Mouse (Mus musculus): ENCODE data around the gene Wdr54. TPM values are rescaled to one million over a fixed set of nuclear protein-coding genes. Genes with fewer than 3 reads are reported as not detected.

The Wdr54 gene
- total and polyA plus RNA-seq, 3 experiments: 1.9 to 10.3 (median 7.8) TPM

DNA sequence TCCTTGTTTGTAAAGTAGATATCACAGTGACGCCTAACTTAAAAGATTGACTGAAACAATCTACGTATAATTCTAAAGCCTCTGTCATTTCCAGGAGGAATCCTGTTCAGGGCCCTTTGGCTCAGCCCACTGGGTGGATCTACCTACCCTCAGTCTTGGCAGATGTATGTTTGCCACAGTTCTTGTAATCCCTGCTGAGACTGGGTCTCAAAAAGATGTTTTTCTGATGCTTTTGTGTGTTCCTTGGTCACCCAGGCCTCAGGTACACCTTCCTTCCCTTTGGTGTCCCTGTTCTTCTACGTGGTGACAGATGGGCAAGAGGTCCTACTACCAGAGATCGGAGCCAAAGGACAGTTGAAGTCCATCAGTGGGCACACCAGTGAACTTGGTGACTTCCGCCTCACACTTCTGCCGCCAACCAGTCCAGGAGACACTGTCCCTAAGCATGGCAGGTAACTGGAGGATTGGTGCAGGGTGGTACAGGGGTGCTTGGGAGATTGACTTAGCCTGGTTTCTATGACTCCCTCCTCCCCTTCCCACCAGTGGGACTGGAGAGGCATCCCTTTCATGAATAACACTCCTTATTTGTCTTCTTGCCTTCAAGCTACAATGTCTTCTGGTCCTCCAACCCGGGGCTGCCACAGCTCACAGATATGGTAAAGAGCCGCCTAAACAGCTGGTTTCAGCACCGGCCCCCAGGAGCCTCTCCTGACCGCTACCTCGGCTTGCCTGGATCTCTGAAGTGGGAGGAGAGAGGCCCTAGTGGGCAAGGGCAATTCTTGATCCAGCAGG, 39.6 kb downstream of the Wdr54 start:
- peaks cover 30 to 70% of the 10 kb centered on the region in 2 experiments for H3K4me1 ChIP-seq (ENCODE audit: control insufficient read depth in 1 of 2, insufficient read depth in 2 of 2)
- H3K9ac ChIP-seq (ENCODE audit: insufficient read depth, low read depth): peak overlapping the region; percentile 82
- peak overlapping the region; percentile 75 for H3K4me2 ChIP-seq (ENCODE audit: insufficient read depth, low read depth, poor library complexity, severe bottlenecking)
- H3K27me3 ChIP-seq (replicated peaks): no peaks in the 10 kb centered on the region
- no peaks in the 10 kb centered on the region for H3K9me3 ChIP-seq (replicated peaks; ENCODE audit: low read length)
- H3K36me3 ChIP-seq (replicated peaks in 1 of 2; ENCODE audit: control insufficient read depth in 1 of 2, insufficient read depth in 1 of 2, low read length in 1 of 2): peaks cover 15 to 36% of the 10 kb centered on the region in 2 experiments
- H3K79me2 ChIP-seq (replicated peaks; ENCODE audit: control insufficient read depth, extremely low read depth, insufficient read depth, poor library complexity, severe bottlenecking): peaks cover 22% of the 10 kb centered on the region
- peak overlapping the region; percentile 80 to 94 (median 83) for H3K4me3 ChIP-seq (replicated peaks in 1 of 3; ENCODE audit: low read depth in 2 of 3, low read length in 2 of 3, poor library complexity in 1 of 3)
- no peak for TF ChIP-seq KAT2A (IDR thresholded peaks at IDR 0.05; ENCODE audit: insufficient replicate concordance, low read length)
- 0 out of 2 replicates have a peak, but pooled peaks have one; percentile 15 for TF ChIP-seq ZMIZ1 (IDR thresholded peaks at IDR 0.05; ENCODE audit: low read depth, low read length)
- H3K27ac ChIP-seq (ENCODE audit: insufficient read depth, low read depth): no peak overlapping the region
- dilution Hi-C loops (cut with MboI; ENCODE audit: extremely low pct_ligation_motif_present, extremely low pct_unique_long_range_greater_than_20kb, low sequenced_read_pairs): no loop called here
- no peak for DNase-seq (ENCODE audit: extremely low read depth)
- in situ Hi-C loops (cut with MboI; ENCODE audit: low pct_ligation_motif_present, low pct_unique_long_range_greater_than_20kb, low sequenced_read_pairs): loop anchor here (5.0 kb wide), 1 partner anchor 41 kb away; the partner anchor contains the start of genes 1700003E16Rik and Wdr54

DNA sequence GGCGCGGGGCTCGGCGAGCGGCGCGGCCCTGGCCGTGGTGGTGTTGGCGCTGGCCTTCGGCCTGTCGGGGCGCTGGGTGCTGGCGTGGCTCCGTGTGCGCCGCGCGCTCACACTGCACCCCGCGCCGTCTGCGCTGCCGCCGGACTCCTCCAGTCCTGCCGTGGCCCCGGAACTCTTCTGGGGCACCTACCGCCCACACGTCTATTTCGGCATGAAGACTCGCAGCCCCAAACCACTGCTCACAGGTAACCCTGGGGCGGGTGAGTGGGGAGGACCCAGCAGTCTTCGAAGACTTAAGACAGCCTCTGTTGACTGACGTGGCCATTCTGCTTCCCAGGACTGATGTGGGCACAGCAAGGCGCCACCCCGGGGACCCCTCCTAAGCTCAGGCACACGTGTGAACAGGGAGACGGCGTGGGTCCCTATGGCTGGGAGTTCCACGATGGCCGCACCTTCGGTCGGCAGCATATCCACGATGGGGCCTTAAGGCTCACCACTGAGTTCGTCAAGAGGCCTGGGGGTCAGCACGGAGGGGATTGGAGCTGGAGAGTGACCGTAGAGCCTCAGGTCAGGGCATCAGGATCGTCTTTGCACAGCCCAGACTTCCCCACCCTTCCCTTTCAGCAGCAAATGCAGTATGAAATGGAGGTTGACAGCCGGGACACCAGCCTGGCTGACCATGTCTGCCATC, 40.4 kb downstream of the Wdr54 start:
- dilution Hi-C loops (cut with MboI; ENCODE audit: extremely low pct_ligation_motif_present, extremely low pct_unique_long_range_greater_than_20kb, low sequenced_read_pairs) (no loop called here), in situ Hi-C loops (cut with MboI; ENCODE audit: low pct_ligation_motif_present, low pct_unique_long_range_greater_than_20kb, low sequenced_read_pairs) (loop anchor here (5.0 kb wide), 1 partner anchor 41 kb away; the partner anchor contains the start of genes 1700003E16Rik and Wdr54)
- peaks cover 30 to 74% of the 10 kb centered on the region in 2 experiments for H3K4me1 ChIP-seq (ENCODE audit: control insufficient read depth in 1 of 2, insufficient read depth in 2 of 2)
- H3K4me3 ChIP-seq (replicated peaks in 1 of 3; ENCODE audit: low read depth in 2 of 3, low read length in 2 of 3, poor library complexity in 1 of 3): peak overlapping the region; percentile 80 to 94 (median 83)
- peak overlapping the region; percentile 82 for H3K9ac ChIP-seq (ENCODE audit: insufficient read depth, low read depth)
- H3K27ac ChIP-seq (ENCODE audit: insufficient read depth, low read depth): 0 out of 2 replicates have a peak overlapping the region, but pooled peaks have one; percentile 17
- H3K79me2 ChIP-seq (replicated peaks; ENCODE audit: control insufficient read depth, extremely low read depth, insufficient read depth, poor library complexity, severe bottlenecking): peaks cover 24% of the 10 kb centered on the region
- TF ChIP-seq SMC3 (IDR thresholded peaks at IDR 0.05; ENCODE audit: low read depth, low read length): no peak
- TF ChIP-seq MXI1 (IDR thresholded peaks at IDR 0.05; ENCODE audit: low read depth, low read length): peak; percentile 13; the same call in 1 of the 2 replicates
- no peak for TF ChIP-seq BHLHE40 (IDR thresholded peaks at IDR 0.05; ENCODE audit: low read depth, low read length)
- TF ChIP-seq CHD2 (IDR thresholded peaks at IDR 0.05; ENCODE audit: low read length): no peak
- no peak for TF ChIP-seq USF1 (IDR thresholded peaks at IDR 0.05; ENCODE audit: low read depth, low read length)
- H3K9me3 ChIP-seq (replicated peaks; ENCODE audit: low read length): no peaks in the 10 kb centered on the region
- no peak for DNase-seq (ENCODE audit: extremely low read depth)
- H3K4me2 ChIP-seq (ENCODE audit: insufficient read depth, low read depth, poor library complexity, severe bottlenecking): peak overlapping the region; percentile 75
- no peaks in the 10 kb centered on the region for H3K27me3 ChIP-seq (replicated peaks)
- peaks cover 18 to 43% of the 10 kb centered on the region in 2 experiments for H3K36me3 ChIP-seq (replicated peaks in 1 of 2; ENCODE audit: control insufficient read depth in 1 of 2, insufficient read depth in 1 of 2, low read length in 1 of 2)

DNA sequence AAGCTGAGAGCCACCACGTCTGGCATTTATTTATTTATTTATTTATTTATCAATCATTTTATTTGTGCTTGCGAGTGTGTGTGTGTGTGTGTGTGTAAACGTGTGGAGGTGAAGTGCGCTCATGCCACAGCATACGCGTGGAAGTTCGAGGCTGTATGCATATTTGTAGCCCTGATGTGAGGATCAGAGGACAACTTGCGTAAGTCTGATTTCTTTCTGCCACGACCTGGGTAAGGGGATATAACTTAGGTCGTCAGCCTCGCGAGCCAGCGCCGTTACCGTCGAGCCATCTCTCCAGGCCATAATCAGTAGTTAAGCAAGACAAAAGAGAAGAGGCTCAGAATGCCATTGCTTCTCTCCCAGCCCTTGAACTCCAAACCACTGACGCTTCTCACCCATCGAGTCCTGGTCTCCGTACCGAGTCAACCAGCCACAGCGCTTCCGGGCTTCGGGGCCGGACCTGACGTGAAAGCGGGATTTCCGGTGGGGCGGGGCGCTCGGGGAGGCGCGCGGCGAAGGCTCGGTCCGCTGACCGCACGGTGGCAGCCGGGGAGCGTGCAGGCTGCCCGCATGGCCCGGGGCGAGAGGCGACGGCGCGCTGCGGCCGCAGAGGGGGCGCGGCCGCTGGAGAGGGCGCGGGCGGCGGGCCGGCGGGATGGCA, 41.1 kb downstream of the Wdr54 start, which contains the start of gene Mogs:
Gene Mogs, plus strand, starts transcription at position 486 of the 661 bp plus-strand sequence.
- H3K27me3 ChIP-seq (replicated peaks): no peaks in the 10 kb centered on the region
- H3K27ac ChIP-seq (ENCODE audit: insufficient read depth, low read depth): peak within 1 kb of the TSS; percentile 80
- in situ Hi-C loops (cut with MboI; ENCODE audit: low pct_ligation_motif_present, low pct_unique_long_range_greater_than_20kb, low sequenced_read_pairs): loop anchor here (5.0 kb wide), 1 partner anchor 42 kb away; the partner anchor contains the start of genes 1700003E16Rik and Wdr54
- H3K4me3 ChIP-seq (replicated peaks in 1 of 3; ENCODE audit: low read depth in 2 of 3, low read length in 2 of 3, poor library complexity in 1 of 3): peak within 1 kb of the TSS; percentile 80 to 96 (median 94)
- no peaks in the 10 kb centered on the region for H3K9me3 ChIP-seq (replicated peaks; ENCODE audit: low read length)
- dilution Hi-C loops (cut with MboI; ENCODE audit: extremely low pct_ligation_motif_present, extremely low pct_unique_long_range_greater_than_20kb, low sequenced_read_pairs): no loop called here
- H3K4me2 ChIP-seq (ENCODE audit: insufficient read depth, low read depth, poor library complexity, severe bottlenecking): peak within 1 kb of the TSS; percentile 85
- peaks cover 28% of the 10 kb centered on the region for H3K79me2 ChIP-seq (replicated peaks; ENCODE audit: control insufficient read depth, extremely low read depth, insufficient read depth, poor library complexity, severe bottlenecking)
- H3K36me3 ChIP-seq (replicated peaks in 1 of 2; ENCODE audit: control insufficient read depth in 1 of 2, insufficient read depth in 1 of 2, low read length in 1 of 2): peaks cover 18 to 49% of the 10 kb centered on the region in 2 experiments
- peaks cover 31 to 74% of the 10 kb centered on the region in 2 experiments for H3K4me1 ChIP-seq (ENCODE audit: control insufficient read depth in 1 of 2, insufficient read depth in 2 of 2)
- DNase-seq (ENCODE audit: extremely low read depth): peak; percentile 90
- peak within 1 kb of the TSS; percentile 82 for H3K9ac ChIP-seq (ENCODE audit: insufficient read depth, low read depth)
- TF ChIP-seq USF1 (IDR thresholded peaks at IDR 0.05; ENCODE audit: low read depth, low read length) (no peak), ZC3H11A (IDR thresholded peaks at IDR 0.05; ENCODE audit: low read depth, low read length) (no peak), RCOR1 (conservative IDR thresholded peaks at IDR 0.05; ENCODE audit: low read depth, low read length) (no peak), ZKSCAN1 (IDR thresholded peaks at IDR 0.05; ENCODE audit: borderline replicate concordance, low read depth, low read length) (no peak), PAX5 (IDR thresholded peaks at IDR 0.05; ENCODE audit: low read length) (no peak), SMC3 (IDR thresholded peaks at IDR 0.05; ENCODE audit: low read depth, low read length) (peak; percentile 50), SIN3A (IDR thresholded peaks at IDR 0.05; ENCODE audit: low read length) (peak; percentile 91), POLR2A (IDR thresholded peaks at IDR 0.05; ENCODE audit: low read depth, low read length) (peak; percentile 98), ETS1 (conservative IDR thresholded peaks at IDR 0.05; ENCODE audit: low read depth, low read length) (peak; percentile 32; the same call in 1 of the 2 replicates), JUND (conservative IDR thresholded peaks at IDR 0.05; ENCODE audit: low read depth, low read length) (no peak), RAD21 (IDR thresholded peaks at IDR 0.05; ENCODE audit: low read depth, low read length) (peak; percentile 58), ELF1 (IDR thresholded peaks at IDR 0.05; ENCODE audit: low read depth, low read length) (peak; percentile 98), HCFC1 (IDR thresholded peaks at IDR 0.05; ENCODE audit: low read depth, low read length) (peak; percentile 81), MYC (IDR thresholded peaks at IDR 0.05; ENCODE audit: low read depth, low read length) (peak; percentile 44; the same call in 1 of the 2 replicates), POLR2AphosphoS2 (IDR thresholded peaks at IDR 0.05; ENCODE audit: low read depth, low read length) (peak; percentile 86; the same call in 1 of the 2 replicates), ZMIZ1 (IDR thresholded peaks at IDR 0.05; ENCODE audit: low read depth, low read length) (peak; percentile 85)

Data from CH12.LX (cell line).